Mouse (Mus musculus) midbrain, embryonic 16.5 days (tissue): ENCODE results near the gene Slc2a8. TPM values are rescaled to one million over a fixed set of nuclear protein-coding genes. Genes with fewer than 3 reads are reported as not detected.

Source experiments
- ATAC-seq: fragments of 200-750 bp; cut with Nextera tagmentation; 2 replicates; pipeline ENCODE4 v1.8.0; 2017; ENCODE audit warnings: moderate TSS enrichment
- H3K27ac ChIP-seq: fragments of 300-500 bp; sonication (generic); 2 replicates; pipeline ENCODE4 v1.5.1; 2014; ENCODE audit warnings: mild to moderate bottlenecking, low read length, mixed read lengths
- H3K27me3 ChIP-seq: fragments of 300-500 bp; sonication (generic); 2 replicates; pipeline ENCODE4 v1.6.1; 2014; ENCODE audit warnings: low read depth, low read length, mixed read lengths; ENCODE audit not compliant: control insufficient read depth, insufficient read depth
- H3K36me3 ChIP-seq: fragments of 300-500 bp; sonication (generic); 2 replicates; pipeline ENCODE4 v1.6.1; 2014; ENCODE audit warnings: mild to moderate bottlenecking, low read length, moderate library complexity, mixed read lengths; ENCODE audit not compliant: control insufficient read depth, insufficient read depth
- H3K4me1 ChIP-seq: fragments of 300-500 bp; sonication (generic); 2 replicates; pipeline ENCODE4 v1.6.1; 2014; ENCODE audit warnings: mild to moderate bottlenecking, low read length, mixed read lengths; ENCODE audit not compliant: control insufficient read depth, insufficient read depth
- H3K4me2 ChIP-seq: fragments of 300-500 bp; sonication (generic); 2 replicates; pipeline ENCODE4 v1.6.1; 2014; ENCODE audit warnings: mild to moderate bottlenecking, low read length, mixed read lengths
- H3K4me3 ChIP-seq: fragments of 300-500 bp; sonication (generic); 2 replicates; pipeline ENCODE4 v1.5.1; 2014; ENCODE audit warnings: low read depth, mild to moderate bottlenecking, low read length, moderate library complexity, mixed read lengths
- H3K9ac ChIP-seq: fragments of 300-500 bp; sonication (generic); 2 replicates; pipeline ENCODE4 v1.6.1; 2014; ENCODE audit warnings: low read depth, low read length, mixed read lengths
- H3K9me3 ChIP-seq: fragments of 300-500 bp; sonication (generic); replicated peaks from 2 replicates; pipeline ENCODE4 v1.6.1; 2014; ENCODE audit warnings: mild to moderate bottlenecking, low read length, mixed read lengths; ENCODE audit not compliant: control insufficient read depth, poor library complexity, severe bottlenecking
- WGBS: fragments of 180-500 bp; shearing (Covaris S2); extraction: QIAGEN DNeasy Blood & Tissue Kit; methylation state at CpG from one replicate; pipeline ENCODE4 v1.1.7; 2014; 5-methylcytosine and 5-hydroxymethylcytosine counted together
- polyA plus RNA-seq: library from polyadenylated mRNA; unstranded; fragments of >200 nt; fragmentation: Nextera tagmentation; extraction: Ambion mirVana; gene quantifications from 2 replicates; pipeline ENCODE4 v1.2.1, GENCODE M21; 2015

Gene Slc2a8
- polyA plus RNA-seq, 1 experiment from 2014 or later, result 21.7 TPM

DNA sequence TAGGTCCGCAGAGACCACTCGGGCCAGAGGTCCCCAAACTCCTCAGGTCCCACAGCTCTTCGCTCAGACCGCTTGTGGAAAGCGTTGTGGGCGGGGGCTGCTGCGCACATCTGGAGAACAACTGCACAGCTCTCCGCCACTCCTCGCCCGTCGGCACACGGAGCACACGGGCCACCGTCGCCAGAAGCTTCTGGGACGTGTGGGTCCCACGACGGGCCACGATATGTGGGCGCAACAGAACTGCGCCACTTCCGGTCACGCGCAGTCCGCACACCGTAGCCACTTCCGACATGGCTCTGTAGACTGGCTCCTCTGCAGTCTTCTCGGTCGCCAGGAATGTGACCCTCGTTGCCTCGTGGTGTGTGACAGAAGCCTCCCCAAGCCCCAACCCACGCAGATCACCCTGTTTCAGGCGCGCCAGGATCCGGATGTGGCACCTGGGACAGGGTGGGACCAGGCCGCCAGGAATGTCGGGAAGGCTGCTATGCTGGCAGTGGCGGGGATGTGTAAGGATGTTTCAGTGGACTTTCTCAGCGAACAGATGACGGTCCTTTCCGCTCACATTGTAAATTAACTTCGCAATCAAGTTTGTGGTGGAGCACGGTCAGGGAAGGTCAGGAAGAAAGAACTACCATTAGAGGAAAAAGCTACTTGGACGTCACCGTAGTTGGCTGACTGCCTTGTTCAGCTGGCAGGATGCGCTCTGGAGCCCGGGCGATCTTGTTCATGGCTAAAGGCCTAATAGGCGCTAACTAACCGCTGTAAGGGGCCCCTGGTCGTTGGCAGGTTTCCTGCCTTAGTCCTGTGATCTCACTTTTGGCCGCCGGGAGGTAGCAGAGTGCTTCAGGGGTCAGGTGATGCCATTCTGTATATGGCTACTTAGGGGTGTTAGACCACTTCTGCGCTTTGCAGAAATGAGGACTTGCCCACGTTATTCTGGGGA, 14.9 kb downstream of the Slc2a8 start:
- peak; percentile 92 for ATAC-seq
- peaks cover 27% of the 10 kb centered on the region for H3K4me1 ChIP-seq

DNA sequence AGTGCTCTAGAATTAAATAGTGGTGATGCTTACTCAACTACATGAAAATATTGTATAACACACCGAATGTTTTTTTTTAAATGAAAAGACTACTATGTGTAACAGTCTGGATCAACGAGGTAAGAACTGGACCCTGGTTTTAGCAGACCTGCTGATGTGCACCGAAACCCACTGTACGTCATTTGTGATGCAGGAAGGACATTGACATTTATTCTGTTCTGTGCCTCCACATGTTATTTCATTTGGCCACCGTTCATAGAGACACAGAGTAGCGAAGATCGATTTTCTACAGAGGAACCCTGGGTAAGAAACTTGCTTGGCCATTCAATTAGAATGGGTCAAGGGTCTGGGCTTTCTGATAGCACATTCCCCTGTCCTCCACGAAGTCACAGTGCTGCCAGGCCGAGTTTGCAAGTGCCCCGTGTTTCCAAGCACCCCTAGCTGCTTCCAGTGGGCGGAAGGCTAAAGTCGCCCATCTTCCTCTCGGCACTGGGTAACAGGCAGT, 15.6 kb downstream of the Slc2a8 start:
- Histone ChIP-seq H3K36me3 (peaks cover 12% of the 10 kb centered on the region; the same call in 1 of the 2 replicates), H3K9ac (peak overlapping the region; percentile 79), H3K4me1 (peaks cover 27% of the 10 kb centered on the region), H3K9me3 (no peaks in the 10 kb centered on the region), H3K27ac (peak overlapping the region; percentile 94), H3K27me3 (no peaks in the 10 kb centered on the region), H3K4me3 (peak overlapping the region; percentile 63), H3K4me2 (peak overlapping the region; percentile 86)
- 11% methylated on average over 13 of the region's 13 CpGs for WGBS
- ATAC-seq, result no peak

More for the DNA sequence above, 14.9 kb downstream of the Slc2a8 start:
- Histone ChIP-seq H3K27me3 (no peaks in the 10 kb centered on the region), H3K4me3 (peak overlapping the region; percentile 63), H3K9ac (peak overlapping the region; percentile 79), H3K4me2 (peak overlapping the region; percentile 86), H3K36me3 (peaks cover 12% of the 10 kb centered on the region; the same call in 1 of the 2 replicates), H3K9me3 (no peaks in the 10 kb centered on the region), H3K27ac (peak overlapping the region; percentile 94)
- under 1% methylated on average over 55 of the region's 55 CpGs for WGBS

DNA sequence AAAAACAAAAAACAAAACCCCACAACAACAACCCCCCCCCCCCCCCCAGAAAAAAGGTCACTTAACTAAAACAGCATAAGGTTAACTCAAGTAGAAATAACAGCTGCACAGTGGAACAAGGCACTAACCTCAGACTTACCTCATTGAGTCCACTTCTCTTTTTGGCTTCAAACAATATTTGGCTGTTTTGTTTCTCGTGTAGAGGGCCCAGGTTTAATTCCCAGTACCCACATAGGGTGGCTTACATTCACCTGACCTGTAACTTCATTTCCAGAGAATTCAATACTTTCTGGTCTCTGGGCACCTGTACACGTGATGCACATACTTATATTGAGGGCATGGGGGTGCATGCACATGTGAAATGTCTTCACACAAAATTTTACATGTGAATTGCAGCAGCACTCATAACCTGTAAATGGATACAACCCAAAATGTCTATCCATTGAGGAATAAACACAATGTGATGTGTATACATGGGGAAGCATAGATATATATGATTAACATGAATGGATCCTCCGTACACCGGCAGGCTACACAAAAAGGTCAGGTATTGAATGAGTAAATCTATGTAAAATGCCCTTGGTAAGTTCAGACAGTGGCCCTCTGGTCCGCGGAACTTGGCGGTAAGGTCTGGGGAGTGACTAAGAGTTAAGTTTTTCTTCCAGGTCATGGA, 16.2 kb downstream of the Slc2a8 start:
- Histone ChIP-seq H3K27ac (no peak overlapping the region), H3K27me3 (no peaks in the 10 kb centered on the region), H3K4me3 (no peak overlapping the region), H3K9me3 (no peaks in the 10 kb centered on the region), H3K9ac (no peak overlapping the region), H3K36me3 (peaks cover 12% of the 10 kb centered on the region; the same call in 1 of the 2 replicates), H3K4me2 (no peak overlapping the region; the same call in 1 of the 2 replicates), H3K4me1 (peaks cover 31% of the 10 kb centered on the region)
- 16% methylated on average over 7 of the region's 7 CpGs for WGBS
- no peak for ATAC-seq

DNA sequence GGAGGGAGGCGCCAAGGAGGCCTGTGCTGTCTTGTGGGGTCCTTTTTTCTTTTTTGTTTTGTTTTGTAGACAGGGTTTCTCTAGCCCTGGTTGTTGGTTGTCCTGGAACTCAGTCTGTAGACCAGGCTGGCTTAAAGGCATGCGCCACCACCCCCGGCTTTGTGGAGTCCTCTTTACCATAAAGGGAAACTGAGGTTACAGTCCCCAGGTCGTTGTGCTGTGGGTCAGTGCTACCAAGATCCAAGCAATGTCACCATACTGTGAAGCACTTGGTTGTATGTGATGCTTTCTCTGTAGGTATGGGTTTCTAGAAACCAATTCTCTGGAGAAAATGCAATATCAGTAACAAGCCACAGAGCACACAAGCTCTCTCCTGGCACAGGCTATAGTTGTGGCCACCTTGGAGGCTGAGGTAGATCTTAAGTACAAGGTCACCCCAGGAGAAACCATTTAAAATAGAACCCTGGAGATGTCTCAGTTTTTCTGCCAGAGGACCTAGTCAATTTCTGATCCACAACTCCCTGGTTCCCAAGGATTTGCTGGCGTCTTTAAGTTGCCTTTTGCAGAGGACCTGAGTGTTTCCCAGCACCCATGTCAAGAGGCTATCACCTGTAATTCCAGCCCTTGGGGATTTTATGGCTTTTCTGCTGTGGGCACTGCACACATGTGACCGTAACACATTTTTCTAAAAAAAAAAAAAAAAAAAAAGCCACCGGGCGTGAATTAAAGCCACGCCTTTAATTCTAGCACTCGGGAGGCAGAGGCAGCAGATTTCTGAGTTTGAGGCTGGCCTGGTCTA, 17.0 kb downstream of the Slc2a8 start:
- H3K4me1 ChIP-seq, result peaks cover 34% of the 10 kb centered on the region
- 32% methylated on average over 10 of the region's 10 CpGs for WGBS
- H3K27me3 ChIP-seq, result no peaks in the 10 kb centered on the region
- no peaks in the 10 kb centered on the region for H3K9me3 ChIP-seq
- H3K27ac ChIP-seq, result no peak overlapping the region
- no peak overlapping the region for H3K9ac ChIP-seq
- H3K36me3 ChIP-seq, result peaks cover 12% of the 10 kb centered on the region; the same call in 1 of the 2 replicates
- H3K4me3 ChIP-seq, result no peak overlapping the region
- ATAC-seq, result no peak
- no peak overlapping the region for H3K4me2 ChIP-seq

DNA sequence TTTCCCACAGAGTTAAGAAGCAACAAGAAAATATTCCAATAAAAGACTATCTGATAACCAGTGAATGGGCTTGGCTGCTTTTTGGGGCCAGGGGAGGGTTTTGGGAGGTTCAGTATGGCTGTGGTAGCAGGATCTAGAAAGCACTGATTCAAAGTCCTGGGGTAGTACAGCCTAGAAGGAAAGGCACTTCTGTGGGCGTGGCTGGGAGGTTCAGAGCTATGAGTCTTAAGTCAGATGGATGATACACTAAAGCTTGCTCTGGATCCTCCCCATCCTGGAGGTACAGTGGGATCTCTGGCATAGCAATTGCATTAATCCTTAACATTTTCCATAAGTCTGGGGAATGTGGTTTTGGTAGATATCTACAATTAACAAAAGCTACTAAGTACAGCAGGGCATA, 17.9 kb downstream of the Slc2a8 start:
- Histone ChIP-seq H3K4me2 (no peak overlapping the region), H3K27ac (no peak overlapping the region), H3K9ac (no peak overlapping the region), H3K4me3 (no peak overlapping the region), H3K27me3 (no peaks in the 10 kb centered on the region), H3K4me1 (peaks cover 34% of the 10 kb centered on the region), H3K36me3 (peaks cover 12% of the 10 kb centered on the region; the same call in 1 of the 2 replicates), H3K9me3 (no peaks in the 10 kb centered on the region)
- 72% methylated on average over 1 of the region's 1 CpGs for WGBS
- no peak for ATAC-seq

DNA sequence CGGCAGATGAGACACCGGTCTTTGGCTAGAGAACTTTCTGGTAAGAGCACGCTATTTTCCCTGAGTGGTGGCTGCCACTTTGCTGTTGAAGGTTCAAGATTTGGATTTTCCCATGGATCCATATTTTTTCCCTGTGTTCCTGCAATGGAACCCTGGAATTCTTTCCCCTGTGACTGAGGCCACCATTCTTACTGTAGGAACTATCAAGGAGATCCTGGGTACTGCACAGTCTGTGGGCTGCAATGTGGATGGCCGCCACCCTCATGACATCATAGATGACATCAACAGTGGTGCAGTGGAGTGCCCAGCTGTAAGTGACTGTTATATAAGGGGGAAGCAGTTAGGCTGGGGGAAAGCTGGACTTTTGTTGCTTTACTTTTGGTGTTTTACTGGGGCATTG, 18.3 kb downstream of the Slc2a8 start:
- peaks cover 34% of the 10 kb centered on the region for H3K4me1 ChIP-seq
- no peaks in the 10 kb centered on the region for H3K9me3 ChIP-seq
- 70% methylated on average over 4 of the region's 4 CpGs for WGBS
- no peak overlapping the region for H3K9ac ChIP-seq
- peaks cover 12% of the 10 kb centered on the region; the same call in 1 of the 2 replicates for H3K36me3 ChIP-seq
- no peak overlapping the region; the same call in 1 of the 2 replicates for H3K4me2 ChIP-seq
- ATAC-seq, result no peak
- H3K4me3 ChIP-seq, result no peak overlapping the region
- no peaks in the 10 kb centered on the region for H3K27me3 ChIP-seq
- H3K27ac ChIP-seq, result no peak overlapping the region

DNA sequence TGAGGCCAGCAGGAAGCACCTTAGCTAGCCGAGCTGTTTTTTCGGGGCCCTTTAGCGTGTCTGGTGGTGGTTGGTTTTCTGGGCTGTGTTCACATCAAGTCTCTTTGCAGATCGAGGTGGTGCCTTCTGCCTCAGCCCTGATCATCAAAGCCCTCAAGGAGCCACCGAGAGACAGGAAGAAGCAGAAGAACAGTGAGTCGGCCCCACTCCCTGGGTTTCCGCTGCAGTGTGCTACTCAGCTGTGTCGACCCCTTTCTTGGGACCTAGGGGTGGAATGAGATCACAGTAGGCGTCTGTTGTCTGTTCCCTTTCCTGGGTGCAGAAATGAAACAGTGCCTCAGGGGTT, 19.0 kb downstream of the Slc2a8 start:
- H3K9me3 ChIP-seq, result no peaks in the 10 kb centered on the region
- H3K4me3 ChIP-seq, result peak overlapping the region; percentile 74
- 14% methylated on average over 9 of the region's 9 CpGs for WGBS
- no peak overlapping the region for H3K27ac ChIP-seq
- H3K4me2 ChIP-seq, result peak overlapping the region; percentile 97
- peaks cover 32% of the 10 kb centered on the region for H3K4me1 ChIP-seq
- peaks cover 12% of the 10 kb centered on the region; the same call in 1 of the 2 replicates for H3K36me3 ChIP-seq
- H3K9ac ChIP-seq, result peak overlapping the region; percentile 90
- H3K27me3 ChIP-seq, result no peaks in the 10 kb centered on the region
- no peak for ATAC-seq

DNA sequence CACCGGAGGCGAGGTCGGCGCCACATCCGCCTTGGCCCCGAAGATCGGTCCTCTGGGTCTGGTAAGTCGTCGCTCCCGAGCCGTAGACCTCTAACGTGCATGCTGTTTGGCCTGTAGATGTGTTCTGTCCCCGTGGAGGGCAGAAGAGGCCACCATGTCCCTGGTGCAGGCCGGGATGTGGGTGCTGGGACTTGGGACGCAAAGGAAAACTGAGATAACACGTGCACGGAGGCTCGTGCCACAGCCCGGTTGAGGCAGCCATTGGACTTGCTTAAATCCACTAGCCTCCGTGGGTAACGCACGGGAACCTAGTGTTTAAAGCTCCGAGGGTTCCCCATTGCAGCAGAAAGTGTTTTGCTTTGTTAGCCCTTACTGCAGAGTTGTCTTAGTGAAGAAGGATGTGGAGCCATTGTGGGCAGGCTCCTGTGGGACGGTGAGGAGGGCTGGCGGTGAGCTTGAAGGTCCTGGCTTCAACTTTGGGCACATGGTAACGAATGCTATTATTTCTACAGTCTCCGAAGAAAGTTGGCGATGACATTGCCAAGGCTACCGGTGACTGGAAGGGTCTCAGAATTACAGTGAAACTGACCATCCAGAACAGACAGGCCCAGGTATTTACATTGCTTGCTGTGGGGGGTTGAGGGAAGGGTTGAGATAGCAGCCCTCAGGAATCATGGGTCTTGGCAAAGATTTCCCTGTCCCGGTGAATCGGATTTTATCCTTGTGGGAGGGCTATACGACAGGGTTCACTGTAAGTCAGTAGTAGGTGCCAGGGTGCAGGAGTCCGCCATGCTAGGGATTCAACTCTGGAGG, 19.6 kb downstream of the Slc2a8 start:
- Histone ChIP-seq H3K4me2 (peak overlapping the region; percentile 97), H3K9ac (peak overlapping the region; percentile 90), H3K9me3 (no peaks in the 10 kb centered on the region), H3K27me3 (no peaks in the 10 kb centered on the region), H3K36me3 (peaks cover 12% of the 10 kb centered on the region; the same call in 1 of the 2 replicates), H3K27ac (peak overlapping the region; percentile 78), H3K4me3 (peak overlapping the region; percentile 74), H3K4me1 (peaks cover 26% of the 10 kb centered on the region)
- ATAC-seq, result 0 out of 2 replicates have a peak, but pooled peaks have one; percentile 3
- under 1% methylated on average over 33 of the region's 33 CpGs for WGBS
